Mouse (Mus musculus): ENCODE measurements around the gene Tgfbr2.

- TF ChIP-seq CTCF (conservative IDR thresholded peaks at IDR 0.05; ENCODE audit: low read length) (no peak), NANOG (IDR thresholded peaks at IDR 0.05; ENCODE audit: borderline replicate concordance, low read length) (no peak)
Measured at GRCm38 (mm10) chr9:116192253-116192652, 17.1 kb upstream of the Tgfbr2 start.
